Mouse (Mus musculus) kidney, adult 2 months (tissue): ENCODE measurements around the gene Hip1.

Experiments used
- CTCF ChIP-seq: fragments of 200-500 bp; conservative IDR thresholded peaks from 2 replicates; pipeline ENCODE4 v1.5.1; 2011; ENCODE audit warnings: low read depth, mild to moderate bottlenecking, control low read depth, low read length, moderate library complexity, mixed read lengths; ENCODE audit not compliant: insufficient read depth, insufficient read length
- POLR2A ChIP-seq: fragments of 200-500 bp; IDR thresholded peaks from one replicate; pipeline ENCODE4 v1.6.1; 2011; ENCODE audit warnings: low read depth, low read length, control low read depth

- no peak for TF ChIP-seq POLR2A
- no peak for TF ChIP-seq CTCF
Observed at GRCm38 (mm10) chr5:135375167-135375566, 169.8 kb downstream of the Hip1 start.
